25 mouse cellular contexts compared by ENCODE assay signal in the genomic region with DNA sequence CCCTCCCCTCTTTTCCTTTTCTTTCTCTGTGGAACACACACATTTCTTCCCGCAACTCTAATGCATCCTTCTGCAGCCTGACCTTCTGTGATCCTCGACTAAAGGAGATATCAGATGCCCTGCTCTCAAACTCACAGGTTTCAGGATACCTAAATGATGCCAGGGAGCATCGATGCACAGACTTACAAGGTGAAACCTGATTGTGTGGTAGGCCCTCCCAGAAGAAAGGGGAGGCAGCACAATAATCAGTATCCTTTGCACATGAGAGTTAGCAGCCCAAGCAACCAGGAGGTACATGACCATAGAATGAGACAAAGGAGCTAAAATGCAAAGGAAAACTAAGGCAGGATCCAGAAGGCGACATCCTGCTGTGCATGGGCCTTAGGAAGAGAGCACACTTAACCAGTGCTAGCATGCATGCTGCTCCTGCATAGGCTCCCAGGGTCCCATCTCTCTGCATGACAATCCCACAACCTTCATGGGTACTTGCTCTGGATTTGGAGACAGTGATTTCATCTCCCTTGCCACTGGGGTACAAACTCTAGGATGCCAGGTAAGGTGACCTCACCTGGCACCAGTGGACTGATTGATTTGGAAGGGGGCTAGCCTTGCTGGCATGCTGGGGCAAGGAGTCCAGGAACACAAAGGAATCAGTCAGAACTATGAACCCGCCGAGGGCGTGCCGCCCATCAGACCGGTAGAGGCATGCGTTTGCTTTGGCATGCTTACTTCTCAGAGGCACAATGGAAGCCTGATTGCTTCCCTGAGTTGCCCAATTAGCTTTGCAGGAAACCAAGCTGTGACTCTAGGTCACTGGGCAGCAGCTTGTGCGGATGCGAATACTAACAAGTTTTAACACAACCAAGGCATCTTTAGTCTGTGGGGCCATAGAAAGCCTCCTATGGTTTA.
DNase-seq lines count a peak whose midpoint lies in the region; ATAC-seq and TF ChIP-seq lines count a peak whose summit lies in the region.
"Had no signal": no experiment of that assay in that cellular context is flagged by ENCODE, and none has a peak within 500 bp of the region (broad histone marks: within the 10 kb centered on the region; RNA-seq: fewer than 3 reads in every experiment).

No protein-coding gene starts in this region.

- in situ Hi-C loops in ES-E14 (cut with MboI; ENCODE audit: low sequenced_read_pairs in 2 of 2, unreplicated experiment in 2 of 2), result no loop called here

- no peak overlapping the region for H3K4me3 ChIP-seq in forebrain, embryonic 14.5 days (ENCODE audit: low read depth, low read length)
- no peak overlapping the region for H3K4me3 ChIP-seq in forebrain, embryonic 15.5 days
- H3K4me3 ChIP-seq in ES-E14 (ENCODE audit: insufficient read depth in 1 of 2, low read depth in 1 of 2, low read length in 2 of 2, poor library complexity in 1 of 2, severe bottlenecking in 1 of 2), result no peak overlapping the region
- H3K4me3 ChIP-seq: left cerebral cortex, adult 2 months; midbrain, embryonic 12.5 days had no signal

- no peaks in the 10 kb centered on the region for H3K27me3 ChIP-seq in forebrain, embryonic 14.5 days (replicated peaks; ENCODE audit: control insufficient read depth, insufficient read depth, low read length)
- H3K27me3 ChIP-seq in forebrain, embryonic 15.5 days, result no peaks in the 10 kb centered on the region
- H3K27me3 ChIP-seq: CH12.LX; midbrain, embryonic 12.5 days had no signal

- no peaks in the 10 kb centered on the region for H3K9me3 ChIP-seq in forebrain, embryonic 14.5 days (replicated peaks; ENCODE audit: control insufficient read depth, low read length)
- H3K9me3 ChIP-seq in forebrain, embryonic 15.5 days, result no peaks in the 10 kb centered on the region
- peaks cover 4% of the 10 kb centered on the region; the same call in 1 of the 2 replicates for H3K9me3 ChIP-seq in ES-E14 (ENCODE audit: control insufficient read depth, insufficient read depth, low read depth, low read length)
- H3K9me3 ChIP-seq: midbrain, embryonic 12.5 days had no signal

- peaks cover 3% of the 10 kb centered on the region; the same call in 1 of the 2 replicates for H3K4me1 ChIP-seq in forebrain, embryonic 14.5 days (ENCODE audit: control insufficient read depth, insufficient read depth, low read length)
- H3K4me1 ChIP-seq in forebrain, embryonic 15.5 days, result 0 out of 2 replicates have a peak, but pooled peaks cover 7% of the 10 kb centered on the region
- H3K4me1 ChIP-seq in ES-E14 (ENCODE audit: control insufficient read depth in 2 of 2, insufficient read depth in 2 of 2, low read length in 2 of 2, poor library complexity in 1 of 2), result peaks cover 0 to 3% of the 10 kb centered on the region in 2 experiments; a peak in 1 of 4 replicates

- no peaks in the 10 kb centered on the region for H3K36me3 ChIP-seq in forebrain, embryonic 14.5 days (ENCODE audit: control insufficient read depth, insufficient read depth, low read length)
- H3K36me3 ChIP-seq in forebrain, embryonic 15.5 days, result no peaks in the 10 kb centered on the region
- H3K36me3 ChIP-seq in ES-E14 (ENCODE audit: control insufficient read depth, insufficient read depth, low read length, poor library complexity, severe bottlenecking), result no peaks in the 10 kb centered on the region
- H3K36me3 ChIP-seq: midbrain, embryonic 12.5 days had no signal

- no peak for ATAC-seq in forebrain, embryonic 14.5 days
- no peak for ATAC-seq in forebrain, embryonic 15.5 days (replicated peaks)
- ATAC-seq: activated CD4-positive, CD25-positive, alpha-beta regulatory T cell, adult 4 months had no signal

- no peak overlapping the region for H3K9ac ChIP-seq in forebrain, embryonic 14.5 days (ENCODE audit: low read length)
- no peak overlapping the region for H3K9ac ChIP-seq in forebrain, embryonic 15.5 days (replicated peaks)
- H3K9ac ChIP-seq in ES-E14 (ENCODE audit: insufficient read depth, low read depth, low read length, poor library complexity, severe bottlenecking), result no peak overlapping the region
- H3K9ac ChIP-seq: hindbrain, embryonic 14.5 days; midbrain, embryonic 12.5 days had no signal

- WGBS in forebrain, embryonic 14.5 days, result 45% methylated on average over 11 of the region's 12 CpGs
- WGBS in forebrain, embryonic 15.5 days, result 40% methylated on average over 11 of the region's 12 CpGs

- peak; percentile 19 for DNase-seq in forebrain, embryonic 14.5 days (ENCODE audit: low spot score)
- peak; percentile 3 for DNase-seq in right cerebral cortex, postnatal 25 days
- no peak for DNase-seq in right cerebral cortex, postnatal 14 days
- peak; percentile 29 for DNase-seq in ES-E14 (ENCODE audit: low read depth, low spot score)
- DNase-seq in fibroblast of lung, adult 2 months (ENCODE audit: low read depth), result peak; percentile 29
- DNase-seq in adrenal gland, postnatal 4 days (ENCODE audit: low spot score in 2 of 2), result no peak
- DNase-seq in thymus, adult 18-20 months, result no peak
- DNase-seq: adrenal gland, postnatal 14 days; cerebellum, adult 11-12 months; cerebellum, postnatal 25 days; heart, adult 18-20 months; heart, postnatal 36 days; kidney, adult 8-10 months; kidney, postnatal 36 days; layer of hippocampus, adult 9-11 months; left cerebral cortex, postnatal 4 days; liver; thymus, postnatal 25 days had no signal

- H3K27ac ChIP-seq in forebrain, embryonic 14.5 days (ENCODE audit: low read depth, low read length), result no peak overlapping the region
- H3K27ac ChIP-seq in forebrain, embryonic 15.5 days (replicated peaks), result no peak overlapping the region
- H3K27ac ChIP-seq in ES-E14 (ENCODE audit: insufficient read depth, low read depth, low read length, poor library complexity, severe bottlenecking), result no peak overlapping the region
- H3K27ac ChIP-seq: hindbrain, embryonic 14.5 days; left cerebral cortex, adult 2 months; macrophage; midbrain, embryonic 12.5 days had no signal

- no peak overlapping the region for H3K4me2 ChIP-seq in forebrain, embryonic 14.5 days (ENCODE audit: low read length)
- H3K4me2 ChIP-seq in forebrain, embryonic 15.5 days (replicated peaks), result no peak overlapping the region
- H3K4me2 ChIP-seq: hindbrain, embryonic 14.5 days; midbrain, embryonic 12.5 days had no signal

TF ChIP-seq in ES-E14, 5 proteins besides CTCF, POLR2A, EP300 and RAD21:
- TF ChIP-seq CHD2 (IDR thresholded peaks at IDR 0.05; ENCODE audit: low read depth, low read length), result no peak
- no peak for TF ChIP-seq ZC3H11A (IDR thresholded peaks at IDR 0.05; ENCODE audit: borderline replicate concordance, low read depth, low read length)
- TF ChIP-seq ZNF384 (IDR thresholded peaks at IDR 0.05; ENCODE audit: low read depth, low read length), result no peak
- no peak for TF ChIP-seq MAFK (IDR thresholded peaks at IDR 0.05; ENCODE audit: insufficient read depth, low read depth, low read length)
- no peak for TF ChIP-seq HCFC1 (IDR thresholded peaks at IDR 0.05; ENCODE audit: borderline replicate concordance, insufficient read depth, low read length)
TF ChIP-seq in ES-E14: peak in this region for 0.

Comparison
In these comparisons a context has a peak if more than half of its experiments do, and no peak if none do; other contexts are left out.
1. DNase-seq: peak in forebrain, embryonic 14.5 days (single experiment), right cerebral cortex, postnatal 25 days (single experiment), ES-E14 (single experiment) and fibroblast of lung, adult 2 months (single experiment); none in right cerebral cortex, postnatal 14 days (single experiment), adrenal gland, postnatal 4 days (0 of 2) and thymus, adult 18-20 months (0 of 2).